Mouse (Mus musculus): ENCODE results near the gene Slc33a1. TPM values are rescaled to one million over a fixed set of nuclear protein-coding genes. Genes with fewer than 3 reads are reported as not detected.

Slc33a1 gene
- polyA plus RNA-seq, 1 experiment from 2014 or later: 13.7 TPM

DNA sequence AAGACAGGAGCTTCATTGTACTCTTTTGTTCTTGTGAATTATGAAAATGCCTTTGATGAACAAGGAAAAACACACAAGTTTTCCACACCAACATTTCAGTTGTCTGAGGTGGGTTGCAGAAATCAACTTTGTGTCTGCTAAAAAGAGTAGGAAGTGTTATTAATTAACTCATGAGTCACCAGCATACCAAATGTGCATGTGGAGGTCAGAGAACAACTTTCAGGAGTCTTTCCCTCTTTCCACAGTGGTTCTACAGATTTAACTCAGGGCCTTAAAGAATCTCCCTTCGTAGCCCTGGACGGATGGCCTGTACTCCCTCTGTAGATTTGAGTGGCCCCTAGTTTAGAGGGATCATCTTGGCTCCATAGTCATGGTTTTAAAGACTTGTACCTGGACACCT is 60.4 kb downstream of the Slc33a1 start:
- ATAC-seq (replicated peaks; ENCODE audit: low FRiP score): no peak
- 55% methylated on average over 2 of the region's 2 CpGs for WGBS

GRCm38 (mm10) chr3:63900021-63900571 is 64.5 kb downstream of the Slc33a1 start:
- DNase-seq (ENCODE audit: low spot score): peak; percentile 68
- ATAC-seq (replicated peaks; ENCODE audit: low FRiP score): peak; percentile 58
- Histone ChIP-seq H3K4me1 (replicated peaks; ENCODE audit: control insufficient read depth, insufficient read depth, low read length) (peaks cover 8% of the 10 kb centered on the region; the same call in 1 of the 2 replicates), H3K9me3 (ENCODE audit: control insufficient read depth, low read length) (no peaks in the 10 kb centered on the region), H3K9ac (ENCODE audit: low read length) (peak overlapping the region; percentile 14; the same call in 1 of the 2 replicates), H3K4me3 (ENCODE audit: low read depth, low read length) (peak overlapping the region; percentile 79; the same call in 1 of the 2 replicates), H3K27ac (ENCODE audit: low read depth, low read length) (peak overlapping the region; percentile 95), H3K36me3 (ENCODE audit: control insufficient read depth, insufficient read depth, low read length) (no peaks in the 10 kb centered on the region), H3K27me3 (ENCODE audit: control insufficient read depth, insufficient read depth, low read length) (no peaks in the 10 kb centered on the region), H3K4me2 (ENCODE audit: low read depth, low read length, severe bottlenecking) (peak overlapping the region; percentile 73; the same call in 1 of the 2 replicates)
- WGBS: under 1% methylated on average over 12 of the region's 12 CpGs

More for the DNA sequence above, 60.4 kb downstream of the Slc33a1 start:
- Histone ChIP-seq H3K4me3 (ENCODE audit: low read depth, low read length) (no peak overlapping the region), H3K4me2 (ENCODE audit: low read depth, low read length, severe bottlenecking) (no peak overlapping the region), H3K27ac (ENCODE audit: low read depth, low read length) (no peak overlapping the region), H3K4me1 (replicated peaks; ENCODE audit: control insufficient read depth, insufficient read depth, low read length) (peaks cover 3% of the 10 kb centered on the region; the same call in 1 of the 2 replicates), H3K27me3 (ENCODE audit: control insufficient read depth, insufficient read depth, low read length) (no peaks in the 10 kb centered on the region), H3K9me3 (ENCODE audit: control insufficient read depth, low read length) (no peaks in the 10 kb centered on the region), H3K9ac (ENCODE audit: low read length) (no peak overlapping the region), H3K36me3 (ENCODE audit: control insufficient read depth, insufficient read depth, low read length) (no peaks in the 10 kb centered on the region)
- DNase-seq (ENCODE audit: low spot score): no peak

- ATAC-seq (replicated peaks; ENCODE audit: low FRiP score) (peak; percentile 81), DNase-seq (ENCODE audit: low spot score) (peak; percentile 91)
- Histone ChIP-seq H3K9me3 (ENCODE audit: control insufficient read depth, low read length) (no peaks in the 10 kb centered on the region), H3K27me3 (ENCODE audit: control insufficient read depth, insufficient read depth, low read length) (no peaks in the 10 kb centered on the region), H3K36me3 (ENCODE audit: control insufficient read depth, insufficient read depth, low read length) (no peaks in the 10 kb centered on the region), H3K27ac (ENCODE audit: low read depth, low read length) (peak within 1 kb of the TSS; percentile 95), H3K4me2 (ENCODE audit: low read depth, low read length, severe bottlenecking) (peak within 1 kb of the TSS; percentile 73), H3K9ac (ENCODE audit: low read length) (peak within 1 kb of the TSS; percentile 92), H3K4me1 (replicated peaks; ENCODE audit: control insufficient read depth, insufficient read depth, low read length) (peaks cover 8% of the 10 kb centered on the region; the same call in 1 of the 2 replicates), H3K4me3 (ENCODE audit: low read depth, low read length) (peak within 1 kb of the TSS; percentile 79)
- WGBS: 0% methylated on average over 12 of the region's 12 CpGs
Measured at GRCm38 (mm10) chr3:63899309-63899695, 65.3 kb downstream of the Slc33a1 start, which contains the start of gene Plch1. Gene Plch1, minus strand, starts transcription at chr3:63899472.

DNA sequence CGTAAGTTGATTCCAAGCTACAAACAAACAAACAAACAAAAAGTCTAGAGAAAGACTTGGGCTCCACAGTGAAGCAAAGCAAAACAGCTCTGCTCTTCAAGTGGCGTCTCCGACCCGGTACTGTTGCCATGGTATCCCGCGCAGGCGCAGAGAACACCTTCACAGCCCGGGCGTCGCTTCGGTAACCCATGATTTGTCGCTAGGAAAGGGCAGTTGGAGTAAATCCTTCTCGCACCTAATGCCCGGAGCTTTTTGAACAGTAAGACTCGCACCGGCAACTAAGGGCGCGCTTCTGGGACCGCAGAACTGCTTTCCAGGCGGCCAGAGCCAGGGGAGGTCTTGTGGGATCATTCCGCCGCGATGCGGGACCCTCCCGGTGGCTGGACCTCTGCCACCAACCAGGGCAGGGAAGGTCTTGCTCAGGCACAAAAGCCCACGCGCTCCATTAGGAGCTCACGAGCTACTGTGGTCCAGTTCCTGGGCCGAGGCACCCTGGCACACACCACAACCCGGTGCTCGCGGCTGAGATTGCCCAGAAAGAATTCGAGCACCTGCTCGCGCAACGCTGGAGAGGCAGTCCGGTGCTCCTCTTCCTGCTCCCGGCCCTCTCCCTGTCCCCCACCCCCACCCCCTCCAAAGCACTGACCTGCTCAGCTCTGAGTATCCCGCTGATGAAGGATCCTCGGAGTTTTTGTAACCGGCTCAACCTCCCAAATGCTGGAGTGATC is 65.8 kb downstream of the Slc33a1 start:
- Histone ChIP-seq H3K36me3 (ENCODE audit: control insufficient read depth, insufficient read depth, low read length) (no peaks in the 10 kb centered on the region), H3K9ac (ENCODE audit: low read length) (peak overlapping the region; percentile 92), H3K27me3 (ENCODE audit: control insufficient read depth, insufficient read depth, low read length) (no peaks in the 10 kb centered on the region), H3K4me2 (ENCODE audit: low read depth, low read length, severe bottlenecking) (peak overlapping the region; percentile 73), H3K4me3 (ENCODE audit: low read depth, low read length) (peak overlapping the region; percentile 79), H3K4me1 (replicated peaks; ENCODE audit: control insufficient read depth, insufficient read depth, low read length) (peaks cover 10% of the 10 kb centered on the region; the same call in 1 of the 2 replicates), H3K9me3 (ENCODE audit: control insufficient read depth, low read length) (no peaks in the 10 kb centered on the region), H3K27ac (ENCODE audit: low read depth, low read length) (peak overlapping the region; percentile 95)
- WGBS: under 1% methylated on average over 41 of the region's 41 CpGs
- DNase-seq (ENCODE audit: low spot score): peak; percentile 91
- ATAC-seq (replicated peaks; ENCODE audit: low FRiP score): peak; percentile 81

- Histone ChIP-seq H3K4me1 (replicated peaks; ENCODE audit: control insufficient read depth, insufficient read depth, low read length) (peaks cover 10% of the 10 kb centered on the region; the same call in 1 of the 2 replicates), H3K36me3 (ENCODE audit: control insufficient read depth, insufficient read depth, low read length) (no peaks in the 10 kb centered on the region), H3K4me3 (ENCODE audit: low read depth, low read length) (peak overlapping the region; percentile 79; the same call in 1 of the 2 replicates), H3K4me2 (ENCODE audit: low read depth, low read length, severe bottlenecking) (peak overlapping the region; percentile 73; the same call in 1 of the 2 replicates), H3K27ac (ENCODE audit: low read depth, low read length) (no peak overlapping the region), H3K9me3 (ENCODE audit: control insufficient read depth, low read length) (no peaks in the 10 kb centered on the region), H3K9ac (ENCODE audit: low read length) (no peak overlapping the region), H3K27me3 (ENCODE audit: control insufficient read depth, insufficient read depth, low read length) (no peaks in the 10 kb centered on the region)
- 5% methylated on average over 1 of the region's 1 CpGs for WGBS
- ATAC-seq (replicated peaks; ENCODE audit: low FRiP score): no peak
- DNase-seq (ENCODE audit: low spot score): no peak
Measured at GRCm38 (mm10) chr3:63897177-63897576, 67.4 kb downstream of the Slc33a1 start.

GRCm38 (mm10) chr3:63896303-63896702 is 68.3 kb downstream of the Slc33a1 start:
- no peak for DNase-seq (ENCODE audit: low spot score)
- no peak for ATAC-seq (replicated peaks; ENCODE audit: low FRiP score)
- H3K4me1 ChIP-seq (replicated peaks; ENCODE audit: control insufficient read depth, insufficient read depth, low read length): peaks cover 9% of the 10 kb centered on the region; the same call in 1 of the 2 replicates
- H3K36me3 ChIP-seq (ENCODE audit: control insufficient read depth, insufficient read depth, low read length): no peaks in the 10 kb centered on the region
- 37% methylated on average over 4 of the region's 4 CpGs for WGBS
- H3K4me3 ChIP-seq (ENCODE audit: low read depth, low read length): no peak overlapping the region
- no peak overlapping the region for H3K9ac ChIP-seq (ENCODE audit: low read length)
- H3K27me3 ChIP-seq (ENCODE audit: control insufficient read depth, insufficient read depth, low read length): no peaks in the 10 kb centered on the region
- no peak overlapping the region; the same call in 1 of the 2 replicates for H3K27ac ChIP-seq (ENCODE audit: low read depth, low read length)
- no peaks in the 10 kb centered on the region for H3K9me3 ChIP-seq (ENCODE audit: control insufficient read depth, low read length)
- H3K4me2 ChIP-seq (ENCODE audit: low read depth, low read length, severe bottlenecking): peak overlapping the region; percentile 26; the same call in 1 of the 2 replicates

GRCm38 (mm10) chr3:63895786-63896185 is 68.8 kb downstream of the Slc33a1 start:
- Histone ChIP-seq H3K27me3 (ENCODE audit: control insufficient read depth, insufficient read depth, low read length) (no peaks in the 10 kb centered on the region), H3K9ac (ENCODE audit: low read length) (no peak overlapping the region), H3K36me3 (ENCODE audit: control insufficient read depth, insufficient read depth, low read length) (no peaks in the 10 kb centered on the region), H3K4me2 (ENCODE audit: low read depth, low read length, severe bottlenecking) (no peak overlapping the region), H3K9me3 (ENCODE audit: control insufficient read depth, low read length) (no peaks in the 10 kb centered on the region), H3K27ac (ENCODE audit: low read depth, low read length) (peak overlapping the region; percentile 18), H3K4me1 (replicated peaks; ENCODE audit: control insufficient read depth, insufficient read depth, low read length) (peaks cover 7% of the 10 kb centered on the region; the same call in 1 of the 2 replicates), H3K4me3 (ENCODE audit: low read depth, low read length) (no peak overlapping the region)
- ATAC-seq (replicated peaks; ENCODE audit: low FRiP score) (no peak), DNase-seq (ENCODE audit: low spot score) (no peak)
- WGBS: 10% methylated on average over 2 of the region's 2 CpGs

- no peak overlapping the region for H3K9ac ChIP-seq (ENCODE audit: low read length)
- ATAC-seq (replicated peaks; ENCODE audit: low FRiP score) (no peak), DNase-seq (ENCODE audit: low spot score) (no peak)
- H3K27me3 ChIP-seq (ENCODE audit: control insufficient read depth, insufficient read depth, low read length): no peaks in the 10 kb centered on the region
- peaks cover 7% of the 10 kb centered on the region; the same call in 1 of the 2 replicates for H3K4me1 ChIP-seq (replicated peaks; ENCODE audit: control insufficient read depth, insufficient read depth, low read length)
- 75% methylated on average over 7 of the region's 7 CpGs for WGBS
- H3K4me3 ChIP-seq (ENCODE audit: low read depth, low read length): no peak overlapping the region
- no peak overlapping the region for H3K4me2 ChIP-seq (ENCODE audit: low read depth, low read length, severe bottlenecking)
- H3K36me3 ChIP-seq (ENCODE audit: control insufficient read depth, insufficient read depth, low read length): no peaks in the 10 kb centered on the region
- H3K9me3 ChIP-seq (ENCODE audit: control insufficient read depth, low read length): no peaks in the 10 kb centered on the region
- H3K27ac ChIP-seq (ENCODE audit: low read depth, low read length): no peak overlapping the region
Measured at GRCm38 (mm10) chr3:63893677-63894076, 70.9 kb downstream of the Slc33a1 start.

All from forebrain, embryonic 11.5 days (tissue).